Mouse (Mus musculus) limb, embryonic 11.5 days (tissue): ENCODE data around the gene Dcakd. TPM values are rescaled to one million over a fixed set of nuclear protein-coding genes. Genes with fewer than 3 reads are reported as not detected.

ENCODE experiments used
- ATAC-seq: fragments of 200-750 bp; cut with Nextera tagmentation; 2 replicates; pipeline ENCODE4 v1.8.0; 2017; ENCODE audit warnings: low read depth; ENCODE audit not compliant: insufficient number of reproducible peaks, low FRiP score, low TSS enrichment
- DNase-seq: peaks from one replicate; pipeline ENCODE4 v3.0.0-alpha.2; 2015; ENCODE audit warnings: low spot score
- H3K27ac ChIP-seq: fragments of 300-500 bp; sonication (generic); replicated peaks from 2 replicates; pipeline ENCODE4 v1.5.1; 2014; ENCODE audit warnings: low read depth, mild to moderate bottlenecking, low read length
- H3K27me3 ChIP-seq: fragments of 300-500 bp; sonication (generic); 2 replicates; pipeline ENCODE4 v1.6.1; 2014; ENCODE audit warnings: mild to moderate bottlenecking, low read length, mixed read lengths; ENCODE audit not compliant: control insufficient read depth, insufficient read depth
- H3K36me3 ChIP-seq: fragments of 300-500 bp; sonication (generic); 2 replicates; pipeline ENCODE4 v1.6.1; 2014; ENCODE audit warnings: mild to moderate bottlenecking, low read length, moderate library complexity, mixed read lengths; ENCODE audit not compliant: control insufficient read depth, insufficient read depth
- H3K4me1 ChIP-seq: fragments of 300-500 bp; sonication (generic); 2 replicates; pipeline ENCODE4 v1.6.1; 2014; ENCODE audit warnings: low read length, mixed read lengths; ENCODE audit not compliant: control insufficient read depth, insufficient read depth
- H3K4me2 ChIP-seq: fragments of 300-500 bp; sonication (generic); 2 replicates; pipeline ENCODE4 v1.6.1; 2014; ENCODE audit warnings: low read depth, mild to moderate bottlenecking, moderate library complexity; ENCODE audit not compliant: severe bottlenecking
- H3K4me3 ChIP-seq: fragments of 300-500 bp; sonication (generic); 2 replicates; pipeline ENCODE4 v1.5.1; 2014; ENCODE audit warnings: low read depth, low read length
- H3K9ac ChIP-seq: fragments of 300-500 bp; sonication (generic); 2 replicates; pipeline ENCODE4 v1.6.1; 2014; ENCODE audit warnings: mild to moderate bottlenecking, low read length
- H3K9me3 ChIP-seq: fragments of 300-500 bp; sonication (generic); 2 replicates; pipeline ENCODE4 v1.6.1; 2016; ENCODE audit warnings: low read length; ENCODE audit not compliant: control insufficient read depth
- WGBS: fragments of 180-500 bp; shearing (Covaris S2); extraction: QIAGEN DNeasy Blood & Tissue Kit; methylation state at CpG from one replicate; pipeline ENCODE4 v1.1.7; 2014; 5-methylcytosine and 5-hydroxymethylcytosine counted together
- polyA plus RNA-seq: library from polyadenylated mRNA; unstranded; fragments of >200 nt; fragmentation: Nextera tagmentation; extraction: Ambion mirVana; gene quantifications from 2 replicates; pipeline ENCODE4 v1.2.1, GENCODE M21; 2014

Gene Dcakd
- polyA plus RNA-seq, 1 experiment from 2014 or later, result 349 TPM

- Histone ChIP-seq H3K27ac (no peak overlapping the region), H3K27me3 (no peaks in the 10 kb centered on the region), H3K4me2 (no peak overlapping the region), H3K4me3 (no peak overlapping the region), H3K9ac (no peak overlapping the region), H3K4me1 (no peaks in the 10 kb centered on the region), H3K36me3 (peaks cover 3% of the 10 kb centered on the region; the same call in 1 of the 2 replicates), H3K9me3 (no peaks in the 10 kb centered on the region; the same call in 1 of the 2 replicates)
- DNase-seq (no peak), ATAC-seq (no peak)
- 92% methylated on average over 7 of the region's 7 CpGs for WGBS
Measured at GRCm38 (mm10) chr11:103008558-103008957, 19.6 kb downstream of the Dcakd start.

GRCm38 (mm10) chr11:103007001-103007340 is 21.2 kb downstream of the Dcakd start:
- Histone ChIP-seq H3K9me3 (no peaks in the 10 kb centered on the region; the same call in 1 of the 2 replicates), H3K27ac (no peak overlapping the region), H3K9ac (no peak overlapping the region), H3K36me3 (peaks cover 5% of the 10 kb centered on the region; the same call in 1 of the 2 replicates), H3K4me1 (no peaks in the 10 kb centered on the region), H3K4me3 (no peak overlapping the region), H3K27me3 (no peaks in the 10 kb centered on the region), H3K4me2 (no peak overlapping the region)
- DNase-seq (no peak), ATAC-seq (no peak)
- WGBS, result 80% methylated on average over 6 of the region's 6 CpGs

GRCm38 (mm10) chr11:103006286-103007000 is 21.7 kb downstream of the Dcakd start:
- Histone ChIP-seq H3K27me3 (no peaks in the 10 kb centered on the region), H3K4me1 (no peaks in the 10 kb centered on the region), H3K27ac (no peak overlapping the region), H3K9ac (no peak overlapping the region), H3K9me3 (no peaks in the 10 kb centered on the region; the same call in 1 of the 2 replicates), H3K4me2 (no peak overlapping the region), H3K36me3 (0 out of 2 replicates have a peak, but pooled peaks cover 5% of the 10 kb centered on the region), H3K4me3 (no peak overlapping the region)
- no peak for ATAC-seq
- 91% methylated on average over 7 of the region's 7 CpGs for WGBS
- no peak for DNase-seq

DNA sequence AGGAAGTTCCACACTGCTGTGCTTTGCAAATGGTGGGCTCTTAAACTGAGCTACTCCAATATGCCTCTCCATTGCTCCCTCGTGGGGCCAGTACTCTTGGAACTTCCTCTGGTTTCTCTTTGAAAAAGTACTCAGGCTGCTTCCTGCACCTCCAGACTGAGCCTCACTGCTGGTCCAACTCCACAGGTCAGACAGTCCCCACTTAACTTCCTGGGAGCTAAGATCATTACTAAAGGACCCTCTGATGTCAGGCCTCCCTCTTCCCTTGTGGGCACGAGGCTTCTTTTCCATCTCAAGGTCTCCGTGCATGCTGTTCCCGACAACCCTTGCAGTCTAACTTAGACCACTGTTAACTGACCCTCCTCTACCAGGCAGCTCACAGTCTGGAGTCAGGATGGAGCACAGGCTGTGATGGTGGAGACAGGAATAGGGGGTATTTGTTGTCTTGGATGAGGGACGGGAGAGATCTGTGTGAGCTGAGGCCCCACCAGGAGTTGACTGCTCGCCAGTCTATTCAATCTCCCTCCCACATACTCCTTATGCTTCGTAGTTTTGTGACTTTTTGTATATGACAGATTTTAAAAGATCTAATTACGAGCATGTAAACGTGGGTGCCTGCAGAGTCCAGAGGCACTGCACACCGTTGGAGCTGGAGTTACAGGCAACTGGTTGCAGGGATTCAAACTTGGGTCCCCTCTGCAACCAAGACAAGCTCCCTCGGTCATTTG is 22.7 kb downstream of the Dcakd start:
- Histone ChIP-seq H3K36me3 (0 out of 2 replicates have a peak, but pooled peaks cover 5% of the 10 kb centered on the region), H3K27me3 (no peaks in the 10 kb centered on the region), H3K4me3 (no peak overlapping the region), H3K9ac (no peak overlapping the region), H3K9me3 (no peaks in the 10 kb centered on the region), H3K4me2 (no peak overlapping the region), H3K27ac (no peak overlapping the region), H3K4me1 (0 out of 2 replicates have a peak, but pooled peaks cover 3% of the 10 kb centered on the region)
- DNase-seq (no peak), ATAC-seq (no peak)
- 86% methylated on average over 11 of the region's 11 CpGs for WGBS

GRCm38 (mm10) chr11:103004852-103005251 is 23.3 kb downstream of the Dcakd start:
- H3K9me3 ChIP-seq, result no peaks in the 10 kb centered on the region
- no peak overlapping the region for H3K9ac ChIP-seq
- ATAC-seq, result no peak
- WGBS, result 96% methylated on average over 1 of the region's 1 CpGs
- DNase-seq, result no peak
- H3K27me3 ChIP-seq, result no peaks in the 10 kb centered on the region
- no peak overlapping the region for H3K4me2 ChIP-seq
- H3K27ac ChIP-seq, result no peak overlapping the region
- H3K4me3 ChIP-seq, result no peak overlapping the region
- H3K4me1 ChIP-seq, result 0 out of 2 replicates have a peak, but pooled peaks cover 3% of the 10 kb centered on the region
- peaks cover 10% of the 10 kb centered on the region; the same call in 1 of the 2 replicates for H3K36me3 ChIP-seq

- ATAC-seq (no peak), DNase-seq (no peak)
- H3K27me3 ChIP-seq, result no peaks in the 10 kb centered on the region
- 0 out of 2 replicates have a peak, but pooled peaks cover 3% of the 10 kb centered on the region for H3K4me1 ChIP-seq
- no peak overlapping the region for H3K4me2 ChIP-seq
- H3K9me3 ChIP-seq, result no peaks in the 10 kb centered on the region
- H3K9ac ChIP-seq, result no peak overlapping the region; the same call in 1 of the 2 replicates
- H3K36me3 ChIP-seq, result peaks cover 12% of the 10 kb centered on the region
- no peak overlapping the region for H3K4me3 ChIP-seq
- H3K27ac ChIP-seq, result 0 out of 2 replicates have a peak overlapping the region, but pooled peaks have one; percentile 12
- WGBS, result 69% methylated on average over 5 of the region's 5 CpGs
Measured at GRCm38 (mm10) chr11:103003210-103003609, 24.9 kb downstream of the Dcakd start.

- Histone ChIP-seq H3K9me3 (no peaks in the 10 kb centered on the region), H3K4me2 (no peak overlapping the region), H3K9ac (no peak overlapping the region), H3K4me3 (no peak overlapping the region), H3K27ac (no peak overlapping the region), H3K27me3 (no peaks in the 10 kb centered on the region), H3K4me1 (0 out of 2 replicates have a peak, but pooled peaks cover 3% of the 10 kb centered on the region), H3K36me3 (peaks cover 29% of the 10 kb centered on the region)
- ATAC-seq (no peak), DNase-seq (no peak)
- 75% methylated on average over 5 of the region's 5 CpGs for WGBS
Measured at GRCm38 (mm10) chr11:103001063-103001462, 27.1 kb downstream of the Dcakd start.

DNA sequence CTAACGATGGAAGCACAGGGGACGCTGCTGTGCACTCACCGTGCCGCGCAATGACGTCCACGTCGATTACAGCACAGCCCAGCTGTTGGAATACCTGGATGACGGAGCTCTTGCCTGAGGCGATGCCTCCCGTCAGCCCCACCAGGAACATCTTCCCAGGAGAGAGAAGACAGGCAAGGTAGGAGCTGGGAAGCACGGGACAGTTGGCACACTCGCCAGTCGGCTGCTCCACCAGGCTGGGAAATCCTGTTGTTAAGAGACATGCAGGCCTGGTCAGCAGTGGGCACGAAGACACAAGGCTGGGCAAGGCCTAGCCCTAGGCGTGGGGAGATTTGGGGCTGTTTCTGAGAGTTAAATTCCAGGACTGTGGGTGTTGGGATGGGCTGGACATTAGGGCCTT is 28.0 kb downstream of the Dcakd start:
- 0 out of 2 replicates have a peak, but pooled peaks cover 3% of the 10 kb centered on the region for H3K4me1 ChIP-seq
- no peak overlapping the region for H3K4me3 ChIP-seq
- H3K27me3 ChIP-seq, result no peaks in the 10 kb centered on the region
- H3K36me3 ChIP-seq, result peaks cover 33% of the 10 kb centered on the region
- no peak for DNase-seq
- H3K4me2 ChIP-seq, result no peak overlapping the region
- ATAC-seq, result no peak
- no peaks in the 10 kb centered on the region for H3K9me3 ChIP-seq
- WGBS, result 84% methylated on average over 16 of the region's 16 CpGs
- H3K27ac ChIP-seq, result no peak overlapping the region
- H3K9ac ChIP-seq, result no peak overlapping the region
